Mouse (Mus musculus): Measurements from ENCODE around the gene Schip1. TPM values are rescaled to one million over a fixed set of nuclear protein-coding genes. Genes with fewer than 3 reads are reported as not detected.

Gene Schip1
- polyA plus RNA-seq, 1 experiment from 2014 or later, result 76.4 TPM

GRCm38 (mm10) chr3:68623036-68623435, 558.4 kb downstream of the Schip1 start:
- WGBS, result 72% methylated on average over 5 of the region's 5 CpGs
- H3K4me2 ChIP-seq, result no peak overlapping the region
- H3K9me3 ChIP-seq (replicated peaks), result no peaks in the 10 kb centered on the region
- H3K4me3 ChIP-seq, result no peak overlapping the region
- no peak for ATAC-seq (ENCODE audit: insufficient number of reproducible peaks, low FRiP score)
- peaks cover 70% of the 10 kb centered on the region for H3K36me3 ChIP-seq
- no peaks in the 10 kb centered on the region for H3K27me3 ChIP-seq (replicated peaks)
- H3K27ac ChIP-seq (ENCODE audit: poor library complexity, severe bottlenecking), result no peak overlapping the region
- H3K9ac ChIP-seq, result no peak overlapping the region
- H3K4me1 ChIP-seq (replicated peaks), result peaks cover 2% of the 10 kb centered on the region; the same call in 1 of the 2 replicates

- Histone ChIP-seq H3K27me3 (replicated peaks) (no peaks in the 10 kb centered on the region), H3K9me3 (replicated peaks) (no peaks in the 10 kb centered on the region), H3K9ac (no peak overlapping the region), H3K4me2 (no peak overlapping the region), H3K36me3 (peaks cover 71% of the 10 kb centered on the region), H3K4me3 (no peak overlapping the region), H3K4me1 (replicated peaks) (peaks cover 2% of the 10 kb centered on the region; the same call in 1 of the 2 replicates), H3K27ac (ENCODE audit: poor library complexity, severe bottlenecking) (no peak overlapping the region)
- 84% methylated on average over 6 of the region's 6 CpGs for WGBS
- ATAC-seq (ENCODE audit: insufficient number of reproducible peaks, low FRiP score), result no peak
Measured at GRCm38 (mm10) chr3:68624471-68624870, 559.9 kb downstream of the Schip1 start.

DNA sequence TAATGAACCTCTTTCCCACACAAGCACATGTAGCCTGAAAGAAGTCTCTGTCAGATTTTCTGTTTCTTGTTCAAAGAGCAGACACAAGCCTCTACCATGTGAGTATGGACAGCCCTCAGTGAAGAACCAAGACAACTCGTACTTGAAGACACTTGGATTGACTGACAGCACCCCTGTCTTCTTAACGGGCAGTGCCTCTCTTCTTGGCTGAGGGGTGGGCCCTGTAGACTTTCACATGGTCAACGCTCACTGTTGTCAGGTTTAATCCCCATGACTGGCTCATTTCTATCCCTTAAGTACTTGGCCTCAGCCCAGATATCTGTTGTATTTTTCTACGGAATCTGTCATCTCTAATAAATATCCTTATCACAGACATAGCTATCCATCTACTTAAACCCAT, 565.7 kb downstream of the Schip1 start:
- no peak overlapping the region for H3K4me3 ChIP-seq
- H3K4me1 ChIP-seq (replicated peaks), result peaks cover 13% of the 10 kb centered on the region
- no peaks in the 10 kb centered on the region for H3K9me3 ChIP-seq (replicated peaks)
- 61% methylated on average over 4 of the region's 4 CpGs for WGBS
- no peak for ATAC-seq (ENCODE audit: insufficient number of reproducible peaks, low FRiP score)
- peaks cover 25% of the 10 kb centered on the region for H3K36me3 ChIP-seq
- H3K27me3 ChIP-seq (replicated peaks), result no peaks in the 10 kb centered on the region
- no peak overlapping the region for H3K27ac ChIP-seq (ENCODE audit: poor library complexity, severe bottlenecking)
- no peak overlapping the region for H3K4me2 ChIP-seq
- no peak overlapping the region for H3K9ac ChIP-seq

DNA sequence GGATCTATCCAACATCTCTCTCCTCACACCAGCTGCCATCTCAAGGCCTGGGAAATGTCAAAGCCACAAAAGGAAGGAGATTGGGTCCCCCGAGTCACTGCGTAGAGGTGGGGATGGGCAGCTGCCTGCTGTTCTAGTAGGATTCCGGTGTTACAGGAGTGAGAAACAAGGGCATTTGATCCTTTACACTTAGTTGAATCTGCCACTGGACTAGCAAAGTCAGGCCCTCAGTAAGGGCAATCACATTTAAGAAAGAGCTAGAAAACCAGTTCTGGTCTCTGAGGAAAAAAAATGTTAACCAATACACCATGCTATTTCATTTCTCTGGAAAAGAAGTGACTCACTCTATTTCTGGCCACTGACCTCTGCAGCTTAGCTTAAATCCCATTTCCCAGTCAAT, 566.2 kb downstream of the Schip1 start:
- Histone ChIP-seq H3K36me3 (peaks cover 21% of the 10 kb centered on the region), H3K4me2 (no peak overlapping the region), H3K27me3 (replicated peaks) (no peaks in the 10 kb centered on the region), H3K9ac (no peak overlapping the region), H3K4me1 (replicated peaks) (peaks cover 13% of the 10 kb centered on the region), H3K9me3 (replicated peaks) (no peaks in the 10 kb centered on the region), H3K27ac (ENCODE audit: poor library complexity, severe bottlenecking) (no peak overlapping the region), H3K4me3 (no peak overlapping the region)
- ATAC-seq (ENCODE audit: insufficient number of reproducible peaks, low FRiP score), result no peak
- WGBS, result 44% methylated on average over 3 of the region's 3 CpGs

- H3K4me1 ChIP-seq (replicated peaks), result peaks cover 13% of the 10 kb centered on the region
- H3K9me3 ChIP-seq (replicated peaks), result no peaks in the 10 kb centered on the region
- H3K4me2 ChIP-seq, result no peak overlapping the region
- peaks cover 8% of the 10 kb centered on the region for H3K36me3 ChIP-seq
- no peak for ATAC-seq (ENCODE audit: insufficient number of reproducible peaks, low FRiP score)
- no peaks in the 10 kb centered on the region for H3K27me3 ChIP-seq (replicated peaks)
- WGBS, result 79% methylated on average over 3 of the region's 3 CpGs
- H3K4me3 ChIP-seq, result no peak overlapping the region
- H3K9ac ChIP-seq, result no peak overlapping the region
- H3K27ac ChIP-seq (ENCODE audit: poor library complexity, severe bottlenecking), result no peak overlapping the region
Measured at GRCm38 (mm10) chr3:68632714-68633113, 568.1 kb downstream of the Schip1 start.

GRCm38 (mm10) chr3:68633577-68633976, 569.0 kb downstream of the Schip1 start:
- ATAC-seq (ENCODE audit: insufficient number of reproducible peaks, low FRiP score), result no peak
- Histone ChIP-seq H3K27me3 (replicated peaks) (no peaks in the 10 kb centered on the region), H3K9me3 (replicated peaks) (no peaks in the 10 kb centered on the region), H3K4me1 (replicated peaks) (peaks cover 13% of the 10 kb centered on the region), H3K36me3 (peaks cover 3% of the 10 kb centered on the region; the same call in 1 of the 2 replicates), H3K27ac (ENCODE audit: poor library complexity, severe bottlenecking) (no peak overlapping the region), H3K9ac (no peak overlapping the region), H3K4me2 (no peak overlapping the region), H3K4me3 (no peak overlapping the region)
- 90% methylated on average over 4 of the region's 4 CpGs for WGBS

GRCm38 (mm10) chr3:68637960-68638359, 573.4 kb downstream of the Schip1 start:
- no peaks in the 10 kb centered on the region for H3K4me1 ChIP-seq (replicated peaks)
- no peak overlapping the region for H3K27ac ChIP-seq (ENCODE audit: poor library complexity, severe bottlenecking)
- H3K4me3 ChIP-seq, result no peak overlapping the region
- WGBS, result 52% methylated on average over 7 of the region's 7 CpGs
- H3K9ac ChIP-seq, result no peak overlapping the region
- H3K36me3 ChIP-seq, result no peaks in the 10 kb centered on the region
- no peak overlapping the region for H3K4me2 ChIP-seq
- H3K27me3 ChIP-seq (replicated peaks), result no peaks in the 10 kb centered on the region
- no peaks in the 10 kb centered on the region for H3K9me3 ChIP-seq (replicated peaks)
- no peak for ATAC-seq (ENCODE audit: insufficient number of reproducible peaks, low FRiP score)

- ATAC-seq (ENCODE audit: insufficient number of reproducible peaks, low FRiP score), result no peak
- no peak overlapping the region for H3K9ac ChIP-seq
- WGBS, result 79% methylated on average over 1 of the region's 1 CpGs
- H3K27ac ChIP-seq (ENCODE audit: poor library complexity, severe bottlenecking), result no peak overlapping the region
- H3K27me3 ChIP-seq (replicated peaks), result no peaks in the 10 kb centered on the region
- no peaks in the 10 kb centered on the region for H3K36me3 ChIP-seq
- no peak overlapping the region for H3K4me2 ChIP-seq
- no peaks in the 10 kb centered on the region for H3K9me3 ChIP-seq (replicated peaks)
- H3K4me1 ChIP-seq (replicated peaks), result no peaks in the 10 kb centered on the region
- no peak overlapping the region for H3K4me3 ChIP-seq
Measured at GRCm38 (mm10) chr3:68638703-68639102, 574.1 kb downstream of the Schip1 start.

GRCm38 (mm10) chr3:68642935-68643334, 578.3 kb downstream of the Schip1 start:
- no peak for ATAC-seq (ENCODE audit: insufficient number of reproducible peaks, low FRiP score)
- Histone ChIP-seq H3K4me2 (no peak overlapping the region), H3K27ac (ENCODE audit: poor library complexity, severe bottlenecking) (no peak overlapping the region), H3K9ac (no peak overlapping the region), H3K36me3 (no peaks in the 10 kb centered on the region), H3K4me1 (replicated peaks) (no peaks in the 10 kb centered on the region), H3K4me3 (no peak overlapping the region), H3K27me3 (replicated peaks) (no peaks in the 10 kb centered on the region), H3K9me3 (replicated peaks) (no peaks in the 10 kb centered on the region)
- WGBS, result 77% methylated on average over 7 of the region's 7 CpGs

DNA sequence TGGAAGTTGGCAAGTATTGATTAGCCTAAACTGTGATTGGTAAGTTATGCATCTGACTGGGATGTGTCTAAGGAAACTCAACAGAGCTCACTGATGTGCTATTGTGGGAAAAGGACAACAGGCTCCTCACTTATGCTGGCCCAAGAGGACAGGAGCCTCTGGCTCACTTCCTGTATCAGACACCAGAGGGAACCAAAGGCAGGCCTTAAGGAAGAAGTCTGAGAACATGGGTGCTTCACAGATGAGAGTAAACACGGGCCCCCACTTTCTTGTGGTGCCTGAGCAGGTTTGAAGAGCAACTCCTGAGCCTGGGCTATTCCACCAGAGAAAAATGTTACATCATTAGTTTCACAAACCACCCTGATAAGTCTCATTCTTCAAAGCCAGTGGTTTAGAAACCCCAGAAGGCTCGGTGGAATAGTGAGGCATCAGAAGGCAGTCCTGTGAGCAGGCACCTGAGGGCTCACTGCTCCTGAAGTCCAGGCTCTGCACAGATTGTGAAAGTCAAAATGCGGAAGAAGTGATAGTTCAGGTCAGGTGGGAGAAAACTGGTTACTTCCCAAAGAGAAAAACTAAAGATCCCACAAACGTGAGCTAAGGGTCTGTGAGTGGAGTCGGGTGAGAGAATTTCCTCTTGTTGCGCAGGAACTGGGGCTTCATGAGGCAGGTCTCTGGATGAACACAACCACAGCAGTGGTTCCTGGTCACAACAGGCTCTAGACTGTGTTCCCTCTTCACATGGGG, 582.0 kb downstream of the Schip1 start:
- H3K4me2 ChIP-seq, result no peak overlapping the region
- no peak for ATAC-seq (ENCODE audit: insufficient number of reproducible peaks, low FRiP score)
- H3K36me3 ChIP-seq, result no peaks in the 10 kb centered on the region
- no peaks in the 10 kb centered on the region for H3K9me3 ChIP-seq (replicated peaks)
- no peaks in the 10 kb centered on the region for H3K27me3 ChIP-seq (replicated peaks)
- 76% methylated on average over 6 of the region's 6 CpGs for WGBS
- no peak overlapping the region for H3K4me3 ChIP-seq
- no peak overlapping the region for H3K27ac ChIP-seq (ENCODE audit: poor library complexity, severe bottlenecking)
- H3K4me1 ChIP-seq (replicated peaks), result no peaks in the 10 kb centered on the region
- H3K9ac ChIP-seq, result no peak overlapping the region

DNA sequence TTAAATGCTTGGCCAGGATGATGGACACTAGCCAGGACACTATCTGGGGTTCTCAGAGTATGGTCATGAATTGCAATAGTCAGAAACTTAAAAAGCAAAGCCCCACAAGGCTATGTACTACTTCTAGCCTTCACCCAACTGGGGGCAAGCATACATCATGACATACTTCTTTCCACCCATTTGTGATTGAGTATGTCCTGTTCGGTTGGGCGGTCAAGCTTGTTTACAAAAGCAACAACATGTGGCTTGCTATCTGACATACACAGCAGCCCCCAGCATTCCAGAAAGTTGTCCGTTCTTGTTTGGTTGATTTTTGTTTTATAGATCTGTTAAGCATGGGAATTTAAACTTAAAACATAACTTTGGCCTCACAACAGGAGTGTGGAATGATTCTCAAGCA, 582.7 kb downstream of the Schip1 start:
- no peak for ATAC-seq (ENCODE audit: insufficient number of reproducible peaks, low FRiP score)
- no peaks in the 10 kb centered on the region for H3K4me1 ChIP-seq (replicated peaks)
- H3K4me2 ChIP-seq, result no peak overlapping the region
- no peak overlapping the region for H3K4me3 ChIP-seq
- H3K9me3 ChIP-seq (replicated peaks), result no peaks in the 10 kb centered on the region
- H3K27me3 ChIP-seq (replicated peaks), result no peaks in the 10 kb centered on the region
- 66% methylated on average over 3 of the region's 3 CpGs for WGBS
- no peak overlapping the region for H3K9ac ChIP-seq
- no peak overlapping the region for H3K27ac ChIP-seq (ENCODE audit: poor library complexity, severe bottlenecking)
- H3K36me3 ChIP-seq, result no peaks in the 10 kb centered on the region

GRCm38 (mm10) chr3:68650251-68650650, 585.6 kb downstream of the Schip1 start:
- no peak for ATAC-seq (ENCODE audit: insufficient number of reproducible peaks, low FRiP score)
- H3K4me2 ChIP-seq, result no peak overlapping the region
- no peaks in the 10 kb centered on the region for H3K4me1 ChIP-seq (replicated peaks)
- no peak overlapping the region for H3K9ac ChIP-seq
- no peaks in the 10 kb centered on the region for H3K27me3 ChIP-seq (replicated peaks)
- no peak overlapping the region for H3K27ac ChIP-seq (ENCODE audit: poor library complexity, severe bottlenecking)
- H3K4me3 ChIP-seq, result no peak overlapping the region
- H3K9me3 ChIP-seq (replicated peaks), result no peaks in the 10 kb centered on the region
- 82% methylated on average over 3 of the region's 3 CpGs for WGBS
- no peaks in the 10 kb centered on the region for H3K36me3 ChIP-seq

Data from heart, embryonic 12.5 days (tissue).